Mouse (Mus musculus): Measurements from ENCODE around the gene Schip1. TPM values are rescaled to one million over a fixed set of nuclear protein-coding genes. Genes with fewer than 3 reads are reported as not detected.

Schip1 gene
- polyA plus RNA-seq, 1 experiment: 47.3 TPM

DNA sequence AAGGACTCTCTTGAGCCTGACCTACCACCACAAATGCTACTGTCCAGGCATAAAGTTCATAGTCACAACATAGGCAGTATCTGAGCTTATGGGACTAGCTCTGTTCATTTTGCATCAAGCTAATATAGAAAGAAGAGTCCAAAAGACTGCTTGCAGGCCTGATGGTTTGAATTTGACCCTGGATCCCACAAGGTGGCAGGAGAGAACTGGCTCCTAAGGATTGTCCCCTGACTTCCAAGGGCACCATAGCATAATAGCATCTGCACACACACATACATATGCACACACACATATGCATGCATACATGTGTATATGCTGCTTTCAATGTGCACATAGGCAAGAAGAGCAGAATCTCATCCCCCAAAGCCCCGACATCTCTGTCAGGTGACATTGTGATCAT, 405.0 kb downstream of the Schip1 start:
- DNase-seq (ENCODE audit: low spot score): no peak

DNA sequence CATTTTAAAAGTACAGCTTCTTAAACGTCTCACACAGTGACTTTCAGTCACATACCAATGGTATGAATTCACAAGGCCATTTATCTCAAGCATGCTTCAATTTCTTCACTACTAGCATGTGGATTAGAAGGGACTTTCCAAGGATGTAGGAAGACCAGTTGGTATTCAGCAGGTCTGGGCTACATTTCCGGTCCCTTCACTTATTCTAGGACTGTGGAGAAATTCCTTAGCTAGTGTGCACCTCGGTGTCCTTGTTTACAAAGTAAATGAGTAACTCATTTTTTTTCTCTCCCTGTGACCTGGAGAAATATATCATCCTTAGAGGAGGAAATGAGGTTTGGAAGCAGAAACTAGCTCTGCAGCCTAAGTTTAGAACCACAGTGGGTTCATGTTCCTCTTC, 405.5 kb downstream of the Schip1 start:
- no peak for DNase-seq (ENCODE audit: low spot score)

DNA sequence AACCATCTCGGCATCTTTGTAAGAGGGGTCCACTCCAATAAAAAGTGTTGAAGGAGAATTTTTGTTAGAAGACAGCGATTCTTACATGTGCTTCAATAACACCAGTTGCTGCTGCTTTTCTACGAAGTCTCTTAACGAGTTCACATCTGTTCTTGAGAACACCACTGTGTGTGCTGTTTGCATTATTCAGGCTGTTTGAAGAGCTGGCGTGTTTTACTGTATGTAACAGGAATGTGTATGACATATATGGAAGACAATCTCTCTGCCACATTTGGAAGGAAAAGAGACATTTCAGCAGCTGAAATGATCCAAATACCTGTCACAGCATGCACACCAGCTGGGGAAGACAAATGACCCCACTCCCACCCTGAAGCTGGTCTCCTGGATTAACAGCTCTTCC, 406.0 kb downstream of the Schip1 start:
- no peak for DNase-seq (ENCODE audit: low spot score)

DNA sequence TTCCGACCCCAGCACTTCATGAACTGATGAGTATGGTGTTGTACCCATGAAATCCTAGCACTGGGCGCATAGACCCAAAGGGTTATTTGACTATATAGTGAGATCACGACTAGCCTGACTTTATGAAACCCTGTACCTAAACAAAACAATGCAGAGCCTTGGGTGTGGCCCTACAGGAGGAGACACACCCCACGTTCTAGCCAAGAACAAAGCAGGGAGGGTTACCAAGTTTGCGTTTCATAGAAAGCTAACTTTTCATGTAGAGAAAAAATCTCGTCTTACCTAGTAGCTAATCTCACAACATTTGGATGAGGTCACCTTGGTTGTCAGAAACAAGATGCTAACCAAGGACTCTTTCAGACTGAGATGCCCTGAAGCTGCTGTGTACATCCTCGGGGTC, 411.7 kb downstream of the Schip1 start:
- DNase-seq (ENCODE audit: low spot score): no peak

DNA sequence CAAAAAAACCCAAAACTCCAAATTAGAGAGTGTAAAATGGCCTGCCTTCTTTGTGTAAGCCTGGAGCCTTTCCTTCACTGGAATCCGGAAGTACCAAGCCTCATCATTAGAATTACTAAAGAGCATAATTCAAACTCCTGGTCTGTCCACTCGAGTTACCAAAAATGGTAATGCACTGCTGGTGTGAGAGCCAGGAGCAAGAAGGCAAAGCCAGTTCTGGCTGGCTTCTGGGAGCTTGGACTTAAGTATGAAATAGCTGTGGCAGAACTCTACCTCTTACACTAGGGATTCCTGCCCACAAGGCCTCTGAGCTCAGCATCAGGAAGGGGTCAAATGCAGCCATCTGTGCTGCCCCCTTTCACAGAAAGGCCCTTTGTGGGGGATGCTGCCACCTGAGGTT, 412.9 kb downstream of the Schip1 start:
- no peak for DNase-seq (ENCODE audit: low spot score)

DNA sequence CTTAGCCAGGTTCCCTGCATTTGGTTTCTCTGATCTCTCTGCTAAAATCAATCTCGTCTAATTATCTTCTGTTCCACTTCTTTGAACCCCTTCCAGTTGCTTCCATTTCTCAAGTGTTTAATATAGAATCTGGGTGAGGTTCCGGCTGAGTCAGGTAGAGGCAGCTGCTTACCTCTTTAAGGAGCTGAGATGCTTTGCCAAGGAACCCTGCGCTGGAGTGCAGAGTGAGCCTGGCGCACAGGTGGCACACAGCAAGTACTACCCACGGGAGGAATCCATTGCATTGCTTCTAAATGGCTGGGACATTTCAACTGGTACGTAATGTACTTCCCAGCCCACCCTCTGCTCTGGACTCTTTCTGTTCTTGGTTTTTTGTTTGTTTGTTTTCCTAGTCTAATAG, 414.7 kb downstream of the Schip1 start:
- no peak for DNase-seq (ENCODE audit: low spot score)

DNA sequence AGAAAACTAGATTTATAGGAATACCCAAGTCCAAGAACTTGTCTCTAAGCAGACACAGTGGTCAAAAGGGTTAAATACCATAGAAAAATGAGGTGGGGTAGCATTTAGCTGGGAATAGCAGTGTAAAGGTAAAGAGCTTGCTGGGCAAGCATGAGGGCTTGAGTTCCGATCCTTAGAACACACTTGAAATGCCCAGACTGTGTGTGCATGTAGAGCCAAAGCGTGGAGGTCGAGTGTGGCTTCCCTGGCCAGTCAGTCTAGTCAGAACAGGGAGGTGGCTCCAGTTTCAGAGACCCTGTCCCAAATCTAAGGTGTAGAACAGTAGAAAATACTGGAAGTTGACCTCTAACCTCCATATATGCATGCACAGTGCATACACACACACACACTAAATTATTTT, 418.9 kb downstream of the Schip1 start:
- no peak for DNase-seq (ENCODE audit: low spot score)

DNA sequence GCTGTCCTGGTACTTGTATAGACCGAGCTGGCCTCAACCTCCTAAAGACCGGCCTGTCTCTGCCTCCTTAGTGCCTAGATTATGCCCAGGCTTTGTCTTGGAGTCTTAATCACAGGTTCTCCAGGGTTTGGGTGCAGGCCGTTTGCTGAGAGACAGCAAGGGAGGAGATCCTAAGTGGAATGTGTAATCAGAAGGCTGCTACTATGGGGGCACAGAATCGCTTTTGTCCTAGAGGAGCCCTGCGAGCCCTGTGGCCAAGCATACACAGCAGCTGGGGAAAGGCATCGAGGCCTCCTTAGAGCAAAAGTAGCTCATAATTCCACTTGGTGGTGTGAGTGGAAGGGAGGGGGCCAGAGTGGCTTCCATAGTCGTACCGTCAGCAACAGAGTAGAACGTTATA, 419.4 kb downstream of the Schip1 start:
- DNase-seq (ENCODE audit: low spot score): no peak

DNA sequence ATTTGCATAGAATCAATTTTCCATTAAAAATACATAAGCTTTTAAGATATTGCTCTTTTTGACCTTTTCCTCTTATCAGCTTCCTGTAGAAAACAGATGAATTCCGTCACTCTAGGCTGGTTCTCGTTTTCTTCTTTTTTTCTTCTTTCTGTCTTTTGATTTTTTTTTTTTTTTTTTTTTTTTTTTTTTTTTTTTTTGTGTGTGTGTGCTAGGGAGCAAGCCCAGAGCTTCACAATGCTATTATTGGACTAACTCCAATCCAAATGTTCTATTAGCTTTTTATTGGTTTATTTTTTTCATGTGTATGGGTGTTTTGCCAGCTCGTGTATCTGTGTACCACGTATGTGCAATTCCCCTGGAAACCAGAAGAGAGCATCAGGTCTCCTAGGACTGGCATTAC, 420.0 kb downstream of the Schip1 start:
- DNase-seq (ENCODE audit: low spot score): no peak

DNA sequence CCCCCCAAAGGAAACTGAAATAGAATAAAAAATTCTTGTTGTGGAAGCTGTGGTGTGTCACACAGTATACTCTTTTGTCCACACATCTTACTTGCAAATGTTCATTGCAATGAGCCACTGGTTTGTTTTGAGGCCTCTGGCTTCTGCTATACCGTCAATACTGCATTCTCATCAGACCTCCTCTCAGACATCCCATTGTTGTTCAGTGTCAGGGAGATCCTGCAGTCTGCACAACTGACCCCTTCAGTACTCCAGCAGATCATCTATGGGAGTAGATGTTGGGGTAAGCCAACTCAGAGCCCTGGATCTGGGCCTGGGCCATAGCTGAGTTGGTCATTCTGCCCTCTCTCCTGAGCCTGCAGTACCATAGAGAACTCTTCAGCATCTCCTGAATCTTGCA, 423.0 kb downstream of the Schip1 start:
- no peak for DNase-seq (ENCODE audit: low spot score)

DNA sequence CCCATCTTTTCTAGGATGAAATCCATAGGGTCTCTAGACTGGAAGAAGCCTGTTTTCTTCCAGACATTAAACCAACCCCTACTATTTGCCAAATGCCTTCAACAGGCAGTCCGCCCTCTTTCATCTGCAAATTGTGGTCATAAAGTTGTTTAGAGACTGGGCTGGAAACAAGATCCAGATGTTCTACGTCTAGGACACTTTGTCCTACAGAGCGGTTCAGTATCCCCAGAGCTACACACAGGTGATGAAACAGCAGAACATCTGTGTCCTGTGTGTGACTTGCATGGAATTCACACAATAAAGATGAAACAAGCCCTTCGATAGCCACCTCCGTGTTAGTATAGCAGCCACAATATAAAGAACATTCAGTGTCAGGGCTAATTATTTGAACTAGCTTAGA, 423.7 kb downstream of the Schip1 start:
- DNase-seq (ENCODE audit: low spot score): no peak

DNA sequence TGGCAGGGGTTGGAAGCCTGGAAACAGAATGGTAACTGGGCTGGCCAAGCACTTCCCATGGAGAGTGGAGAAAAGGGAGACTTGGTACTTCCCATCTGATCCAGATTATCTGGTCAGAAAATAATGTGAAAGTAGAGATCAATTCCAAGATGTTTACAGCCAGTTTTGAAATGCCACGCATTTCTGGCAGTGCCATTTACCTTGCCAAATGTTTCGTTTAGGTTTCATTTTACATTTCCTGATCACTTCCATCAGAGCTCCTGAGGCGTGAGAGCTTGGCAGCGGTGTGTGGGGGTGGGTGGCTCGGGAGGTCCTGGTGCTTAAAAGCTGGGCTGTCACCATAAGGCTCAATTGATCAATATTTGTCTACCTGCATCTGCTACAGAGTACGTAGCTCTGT, 426.9 kb downstream of the Schip1 start:
- DNase-seq (ENCODE audit: low spot score): no peak

DNA sequence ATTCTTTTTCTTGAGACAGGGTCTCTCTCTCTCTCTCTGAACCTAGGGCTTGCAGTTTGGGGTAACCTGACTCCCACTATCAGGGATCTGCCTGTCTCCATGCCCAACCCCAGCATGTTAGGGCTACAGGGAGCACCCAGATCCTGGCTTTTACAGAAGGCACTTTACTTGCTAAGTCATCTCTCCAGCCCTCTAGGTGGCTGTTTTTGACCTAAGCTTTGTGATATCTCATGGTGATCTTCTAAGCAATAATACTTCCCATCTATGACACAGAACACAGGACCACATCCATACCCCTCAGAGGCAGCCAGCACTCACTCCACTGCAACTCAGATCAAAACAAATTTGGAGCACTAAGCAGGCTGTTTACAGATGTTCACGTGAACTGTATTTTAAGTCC, 427.5 kb downstream of the Schip1 start:
- DNase-seq (ENCODE audit: low spot score): no peak

DNA sequence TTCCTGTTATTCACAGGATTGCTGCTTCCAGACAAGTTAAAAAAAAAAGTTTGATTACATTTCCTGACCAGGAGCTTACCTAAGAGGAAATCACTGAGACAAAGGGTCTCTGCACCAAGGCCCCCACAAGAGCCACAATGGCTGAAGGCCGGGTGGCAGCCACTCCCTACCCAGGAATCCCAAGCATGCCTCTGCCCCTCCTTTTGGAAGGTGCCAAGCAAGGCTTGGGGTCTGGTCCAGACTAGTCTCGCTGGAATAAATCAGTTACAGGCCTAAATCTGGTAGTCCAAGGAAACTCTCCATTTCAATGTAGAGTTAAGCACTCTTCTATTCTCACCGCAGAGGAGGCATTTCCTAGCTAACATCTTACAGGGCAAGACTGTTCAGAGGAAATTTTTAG, 427.9 kb downstream of the Schip1 start:
- DNase-seq (ENCODE audit: low spot score): no peak

DNA sequence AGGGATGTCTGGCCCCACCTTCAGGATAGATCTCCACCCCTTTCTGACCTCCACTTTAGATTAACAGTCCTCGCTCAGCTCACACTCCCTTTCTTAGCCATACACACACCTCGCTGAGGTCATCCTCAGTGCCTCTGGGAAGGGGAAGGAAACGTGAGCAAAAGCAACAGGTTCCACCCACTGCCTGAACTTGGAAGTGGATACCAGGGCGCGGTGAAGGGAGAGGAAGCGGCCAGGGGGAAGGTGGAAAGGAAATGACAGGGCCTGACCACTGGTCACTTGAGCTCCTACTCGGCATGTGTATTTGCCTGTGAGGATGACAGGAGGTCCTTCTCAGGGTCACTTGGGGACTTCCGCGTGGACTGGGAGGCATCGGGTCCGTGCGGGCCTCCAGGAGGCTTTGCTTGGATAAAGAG, 428.6 kb downstream of the Schip1 start:
- DNase-seq (ENCODE audit: low spot score): peak; percentile 52

DNA sequence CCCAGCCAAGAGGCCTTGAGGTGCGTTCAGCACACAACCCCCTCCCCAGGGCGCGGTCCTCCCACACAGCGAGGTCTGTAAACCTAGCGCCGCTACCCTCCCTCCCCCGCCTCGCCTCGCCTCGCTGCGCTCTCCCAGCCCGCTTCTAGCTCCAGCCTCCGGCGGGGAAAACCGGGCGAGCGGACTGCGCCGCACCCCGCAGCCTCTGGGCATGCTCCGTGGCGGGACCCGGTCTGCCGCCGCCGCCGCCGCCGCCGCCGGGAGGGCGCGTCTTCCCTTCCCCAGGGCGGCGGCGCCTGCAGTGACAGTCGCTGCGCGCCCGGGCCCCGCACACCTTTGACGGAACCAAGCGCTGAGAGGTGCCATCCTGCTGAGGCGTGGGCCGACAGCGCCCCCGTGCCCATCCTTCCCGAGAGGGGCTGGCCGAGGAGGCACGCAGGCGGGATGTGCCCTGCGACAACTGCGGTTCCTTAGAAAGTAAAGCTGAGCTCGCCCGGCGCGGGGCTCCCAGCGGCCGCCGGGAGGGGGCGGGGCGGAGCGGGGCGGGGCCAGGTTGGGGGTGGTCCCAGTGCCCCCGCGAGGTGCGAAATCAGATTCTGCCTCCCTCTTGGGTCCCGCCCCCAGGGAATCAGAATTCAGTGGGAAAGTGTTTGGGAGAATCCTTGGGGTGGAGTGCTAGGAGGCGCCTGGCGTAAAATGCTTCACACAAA, 429.1 kb downstream of the Schip1 start:
- peak; percentile 77 for DNase-seq (ENCODE audit: low spot score)

DNA sequence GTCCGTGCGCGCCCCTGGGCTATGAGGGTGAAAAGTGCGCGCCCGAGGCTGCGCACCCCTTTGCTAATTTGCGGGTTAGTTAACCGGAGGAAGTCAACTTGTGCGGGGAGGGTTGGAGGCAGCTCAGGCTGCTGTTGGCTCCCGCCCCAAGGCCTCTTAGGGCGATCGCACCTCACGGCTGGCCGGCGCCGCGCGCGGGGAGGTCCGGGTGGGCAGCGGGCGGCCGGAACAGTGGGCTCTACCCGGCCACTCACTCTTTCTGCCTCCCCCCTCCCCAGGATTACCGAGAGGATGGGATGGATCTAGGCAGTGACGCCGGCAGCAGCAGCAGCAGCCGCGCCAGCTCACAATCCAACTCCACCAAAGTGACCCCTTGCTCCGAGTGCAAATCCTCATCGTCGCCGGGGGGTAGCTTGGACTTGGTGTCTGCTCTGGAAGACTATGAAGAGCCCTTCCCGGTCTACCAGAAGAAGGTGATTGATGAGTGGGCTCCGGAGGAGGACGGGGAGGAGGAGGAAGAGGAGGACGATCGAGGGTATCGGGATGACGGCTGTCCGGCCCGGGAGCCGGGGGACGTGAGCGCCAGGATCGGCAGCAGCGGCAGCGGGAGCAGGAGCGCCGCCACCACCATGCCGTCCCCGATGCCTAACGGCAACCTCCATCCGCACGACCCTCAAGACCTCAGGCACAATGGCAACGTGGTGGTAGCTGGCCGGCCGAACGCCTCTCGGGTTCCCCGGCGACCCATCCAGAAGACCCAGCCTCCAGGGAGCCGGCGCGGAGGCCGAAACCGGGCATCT, 429.9 kb downstream of the Schip1 start:
- no peak for DNase-seq (ENCODE audit: low spot score)

DNA sequence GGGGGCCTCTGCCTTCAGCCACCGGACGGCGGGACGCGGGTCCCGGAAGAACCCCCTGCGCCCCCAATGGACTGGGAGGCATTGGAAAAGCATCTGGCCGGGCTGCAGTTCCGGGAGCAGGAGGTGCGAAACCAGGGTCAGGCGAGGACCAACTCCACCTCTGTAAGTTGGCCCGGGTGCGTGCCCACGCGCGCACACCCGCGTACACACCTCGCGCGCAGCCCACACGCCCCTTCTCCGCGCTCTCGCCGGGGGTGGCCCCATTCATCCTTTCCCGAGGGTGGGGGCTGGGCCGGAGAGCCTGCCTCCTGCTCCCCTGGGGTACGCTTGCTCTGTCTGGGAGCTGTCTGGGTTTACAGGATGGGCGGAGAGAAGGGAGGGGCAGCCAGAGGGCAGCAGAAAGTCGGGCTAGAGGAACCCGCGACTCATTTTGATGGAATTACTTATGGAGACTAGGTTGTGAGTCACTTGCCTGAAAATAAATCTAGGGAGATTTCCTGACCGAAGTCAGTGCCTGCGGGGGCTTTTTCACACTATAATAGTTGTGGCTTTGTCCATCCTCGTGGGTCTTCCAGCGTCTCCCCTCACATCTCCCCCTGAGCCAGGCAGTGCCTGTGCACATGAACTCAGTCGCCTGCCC, 430.6 kb downstream of the Schip1 start:
- DNase-seq (ENCODE audit: low spot score): peak; percentile 47

DNA sequence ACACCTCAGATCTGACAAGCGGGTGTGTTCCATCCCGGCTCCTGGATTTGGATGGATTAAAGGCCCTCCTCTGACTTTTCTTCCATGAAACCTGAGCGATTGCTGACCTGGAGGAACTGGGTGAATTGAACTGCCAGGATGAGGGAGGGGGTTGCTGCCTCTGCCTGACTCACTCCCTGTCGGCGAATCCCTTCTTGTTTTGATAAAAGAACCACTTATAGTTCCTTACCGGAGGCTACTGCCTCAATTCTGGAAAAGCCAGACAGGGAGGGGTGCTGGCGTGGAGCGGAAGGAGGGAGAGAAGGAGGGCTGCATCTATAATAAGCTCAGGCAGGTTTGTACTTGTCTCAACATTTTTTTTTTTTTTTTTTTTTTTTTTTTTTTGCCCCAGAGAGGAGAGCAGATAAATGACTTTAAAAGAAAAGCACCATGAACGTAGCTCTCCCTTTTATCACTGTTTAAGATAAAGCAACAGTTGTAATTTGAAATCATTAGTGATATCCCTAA, 431.2 kb downstream of the Schip1 start:
- DNase-seq (ENCODE audit: low spot score): peak; percentile 29

DNA sequence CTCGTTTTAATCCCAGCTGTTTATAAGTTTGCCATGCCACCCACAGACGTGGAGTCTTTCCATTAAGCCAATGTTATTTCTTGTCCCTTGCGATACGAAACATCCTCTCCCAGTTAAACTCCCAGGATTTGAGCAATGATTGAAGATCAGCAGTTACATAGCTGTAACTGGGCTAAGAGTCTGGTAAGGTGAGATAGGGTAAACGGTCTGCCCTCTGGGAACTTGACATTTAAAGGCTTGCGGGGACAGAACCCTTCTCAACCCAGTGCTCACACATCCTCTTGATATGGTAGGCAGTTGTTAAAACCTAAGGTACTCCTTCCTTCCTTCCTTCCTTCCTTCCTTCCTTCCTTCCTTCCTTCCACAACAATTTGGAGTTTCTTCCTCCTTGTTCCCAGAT, 431.9 kb downstream of the Schip1 start:
- DNase-seq (ENCODE audit: low spot score): no peak

DNA sequence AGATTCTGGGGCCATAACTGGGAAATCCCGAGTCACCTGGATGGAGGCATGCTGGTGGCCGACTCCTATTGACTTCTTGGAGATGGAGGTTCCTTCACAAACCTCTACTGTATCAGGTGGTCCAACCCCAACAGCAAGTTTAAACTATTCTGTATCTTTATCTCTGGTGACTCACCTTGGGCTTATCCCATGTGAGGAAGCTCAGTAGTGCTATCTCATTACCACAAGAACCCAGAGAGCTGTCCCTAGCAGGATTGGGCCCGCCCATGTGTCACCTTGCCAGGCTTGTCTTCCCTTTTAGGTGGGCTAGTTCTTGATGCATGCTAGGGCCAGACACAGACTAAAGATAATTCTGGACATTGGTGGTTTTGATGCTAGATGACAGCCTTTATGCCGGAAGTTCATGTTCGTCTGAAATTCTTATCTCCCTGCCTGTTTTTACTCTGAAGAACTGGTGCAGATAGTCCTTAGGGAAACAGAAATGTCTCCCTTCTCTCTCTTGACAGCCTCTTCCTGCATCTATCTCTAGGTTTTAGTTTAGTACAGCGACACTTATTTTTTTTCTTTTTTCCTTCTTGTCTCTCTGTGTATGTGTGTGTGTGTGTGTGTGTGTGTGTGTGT, 435.0 kb downstream of the Schip1 start:
- DNase-seq (ENCODE audit: low spot score): no peak

DNA sequence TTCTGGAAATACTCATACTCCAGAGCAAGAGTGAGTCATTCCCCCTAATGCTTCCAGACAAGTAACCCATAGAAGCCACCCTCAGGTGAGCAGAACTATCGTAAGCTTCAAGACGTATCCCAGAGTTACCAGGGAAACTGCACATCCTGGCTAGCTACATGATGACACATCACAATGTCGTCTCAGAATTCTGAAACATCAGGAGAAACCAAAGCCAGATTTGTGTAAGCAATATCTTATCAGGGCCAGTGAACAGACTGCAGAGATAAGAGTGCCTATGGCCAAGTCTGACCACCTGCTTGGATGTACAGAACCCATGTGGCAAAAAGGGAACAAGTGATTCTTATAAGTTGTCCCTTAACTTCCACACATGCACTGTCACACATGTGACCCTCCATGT, 440.2 kb downstream of the Schip1 start:
- no peak for DNase-seq (ENCODE audit: low spot score)

Measured in urinary bladder, adult 2 months (tissue).